Mouse (Mus musculus) cortical plate, adult 2 months (tissue): ENCODE measurements around the gene Mllt10.

ENCODE experiments used
- CTCF ChIP-seq: fragments of 200-500 bp; IDR thresholded peaks from 2 replicates; pipeline ENCODE4 v1.5.1; 2011; ENCODE audit warnings: mild to moderate bottlenecking, control low read depth, low read length; ENCODE audit not compliant: insufficient read depth; ENCODE audit errors: extremely low read depth
- POLR2A ChIP-seq: fragments of 200-500 bp; IDR thresholded peaks from 2 replicates; pipeline ENCODE4 v1.6.1; 2011; ENCODE audit warnings: mild to moderate bottlenecking, low read length, control low read depth; ENCODE audit not compliant: insufficient read depth; ENCODE audit errors: extremely low read depth

DNA sequence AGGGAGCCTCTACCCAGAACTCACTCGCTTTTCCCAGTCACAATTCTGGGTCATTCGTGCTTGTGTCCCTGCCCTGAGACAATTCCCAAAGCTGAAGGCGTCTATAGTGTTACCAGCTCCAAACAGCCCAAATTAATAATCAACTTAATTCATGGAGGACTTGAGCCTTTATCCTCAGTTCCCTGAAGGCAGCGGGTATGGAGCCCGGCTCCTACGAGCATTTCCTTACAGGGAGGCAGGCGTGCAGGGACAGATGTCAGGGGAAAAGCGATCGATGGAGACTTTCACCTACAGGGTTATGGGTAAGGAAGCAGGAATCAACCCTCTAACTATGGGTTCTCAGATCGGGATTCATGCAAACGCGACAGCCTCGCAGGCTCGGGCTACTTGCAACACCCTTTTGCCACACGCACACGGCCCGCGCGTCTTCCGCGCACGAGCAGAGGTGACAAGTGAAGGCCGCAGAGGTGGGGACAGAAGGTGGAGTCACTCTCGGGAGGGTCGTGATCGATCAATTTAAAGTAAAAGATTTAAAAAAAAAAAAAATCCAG, 23.7 kb upstream of the Mllt10 start:
- TF ChIP-seq POLR2A (no peak), CTCF (no peak)
